Mouse (Mus musculus) lung, postnatal 0 days (tissue): ENCODE data around the gene Mrpl54.

Source experiments
- CTCF ChIP-seq: IDR thresholded peaks from 2 replicates; pipeline ENCODE4 v1.5.1; 2016; ENCODE audit warnings: antibody characterized with exemption, mild to moderate bottlenecking
- EP300 ChIP-seq: IDR thresholded peaks from 2 replicates; pipeline ENCODE4 v1.6.1; 2016; ENCODE audit warnings: antibody characterized with exemption, mild to moderate bottlenecking, control low read depth

- TF ChIP-seq EP300 (no peak), CTCF (no peak)
Observed at GRCm38 (mm10) chr10:81306173-81306668, 39.5 kb upstream of the Mrpl54 start.
